Mouse (Mus musculus) intestine, embryonic 16.5 days (tissue): Measurements from ENCODE around the gene Gm28043. TPM values are rescaled to one million over a fixed set of nuclear protein-coding genes. Genes with fewer than 3 reads are reported as not detected.
A peak's percentile ranks its signal among the peaks of the same experiment; 100 is the strongest.
"Not testable (repeated sequence)": the region's sequence is repeated elsewhere in the genome, so short reads cannot be mapped to it uniquely, and the experiment has no call there.

Experiments
- ATAC-seq: fragments of 200-750 bp; cut with Nextera tagmentation; 2 replicates; pipeline ENCODE4 v1.8.0; 2017; ENCODE audit warnings: moderate TSS enrichment, moderate library complexity
- H3K27ac ChIP-seq: fragments of 300-500 bp; sonication (generic); 2 replicates; pipeline ENCODE4 v1.5.1; 2014; ENCODE audit warnings: mild to moderate bottlenecking, low read length
- H3K27me3 ChIP-seq: fragments of 300-500 bp; sonication (generic); replicated peaks from 2 replicates; pipeline ENCODE4 v1.6.1; 2014; ENCODE audit warnings: low read length, control low read depth, mixed read lengths; ENCODE audit not compliant: control insufficient read depth, insufficient read depth
- H3K36me3 ChIP-seq: fragments of 300-500 bp; sonication (generic); 2 replicates; pipeline ENCODE4 v1.6.1; 2014; ENCODE audit warnings: low read length, control low read depth; ENCODE audit not compliant: control insufficient read depth, insufficient read depth
- H3K4me1 ChIP-seq: fragments of 300-500 bp; sonication (generic); 2 replicates; pipeline ENCODE4 v1.6.1; 2014; ENCODE audit warnings: low read length, control low read depth, mixed read lengths; ENCODE audit not compliant: control insufficient read depth, insufficient read depth
- H3K4me2 ChIP-seq: fragments of 300-500 bp; sonication (generic); 2 replicates; pipeline ENCODE4 v1.6.1; 2014; ENCODE audit warnings: low read depth, low read length, control low read depth
- H3K4me3 ChIP-seq: fragments of 300-500 bp; sonication (generic); 2 replicates; pipeline ENCODE4 v1.5.1; 2014; ENCODE audit warnings: mild to moderate bottlenecking, low read length
- H3K9ac ChIP-seq: fragments of 300-500 bp; sonication (generic); 2 replicates; pipeline ENCODE4 v1.6.1; 2014; ENCODE audit warnings: low read depth, low read length
- H3K9me3 ChIP-seq: fragments of 300-500 bp; sonication (generic); 2 replicates; pipeline ENCODE4 v1.6.1; 2016; ENCODE audit warnings: low read length, control low read depth; ENCODE audit not compliant: control insufficient read depth
- WGBS: fragments of 180-500 bp; shearing (Covaris S2); extraction: QIAGEN DNeasy Blood & Tissue Kit; methylation state at CpG from one replicate; pipeline ENCODE4 v1.1.7; 2014; 5-methylcytosine and 5-hydroxymethylcytosine counted together
- polyA plus RNA-seq: library from polyadenylated mRNA; unstranded; fragments of >200 nt; fragmentation: Nextera tagmentation; extraction: Ambion mirVana; gene quantifications from 2 replicates; pipeline ENCODE4 v1.2.1, GENCODE M21; 2015

The Gm28043 gene
- polyA plus RNA-seq, 1 experiment from 2014 or later = 2.0 TPM

GRCm38 (mm10) chr17:29711076-29711744 is 96.5 kb downstream of the Gm28043 start:
- H3K4me1 ChIP-seq = peaks cover 12% of the 10 kb centered on the region
- H3K27ac ChIP-seq = no peak overlapping the region
- H3K9ac ChIP-seq = no peak overlapping the region

GRCm38 (mm10) chr17:29711745-29712431 is 97.2 kb downstream of the Gm28043 start:
- Histone ChIP-seq H3K9ac (no peak overlapping the region), H3K9me3 (no peaks in the 10 kb centered on the region), H3K4me3 (no peak overlapping the region), H3K27ac (no peak overlapping the region), H3K27me3 (no peaks in the 10 kb centered on the region), H3K4me2 (no peak overlapping the region), H3K36me3 (no peaks in the 10 kb centered on the region), H3K4me1 (peaks cover 14% of the 10 kb centered on the region)
- ATAC-seq = no peak
- 56% methylated on average over 8 of the region's 8 CpGs for WGBS

More at GRCm38 (mm10) chr17:29711076-29711744, 96.5 kb downstream of the Gm28043 start:
- H3K4me2 ChIP-seq = no peak overlapping the region
- WGBS = 64% methylated on average over 19 of the region's 19 CpGs
- no peaks in the 10 kb centered on the region for H3K9me3 ChIP-seq
- no peak overlapping the region for H3K4me3 ChIP-seq
- no peak for ATAC-seq
- H3K27me3 ChIP-seq = no peaks in the 10 kb centered on the region
- no peaks in the 10 kb centered on the region for H3K36me3 ChIP-seq

- H3K4me1 ChIP-seq = peaks cover 18% of the 10 kb centered on the region
These were observed 97.9 kb downstream of the Gm28043 start for GRCm38 (mm10) chr17:29712565-29712964.

GRCm38 (mm10) chr17:29713734-29714133 is 99.1 kb downstream of the Gm28043 start:
- H3K9ac ChIP-seq, H3K27ac ChIP-seq, H3K4me3 ChIP-seq, ATAC-seq, H3K9me3 ChIP-seq, H3K27me3 ChIP-seq, H3K36me3 ChIP-seq, H3K4me2 ChIP-seq: not testable (repeated sequence)
- H3K4me1 ChIP-seq = peaks cover 18% of the 10 kb centered on the region
- WGBS = 94% methylated on average over 4 of the region's 4 CpGs

More at GRCm38 (mm10) chr17:29712565-29712964, 97.9 kb downstream of the Gm28043 start:
- no peaks in the 10 kb centered on the region for H3K36me3 ChIP-seq
- no peak overlapping the region for H3K9ac ChIP-seq
- no peak overlapping the region for H3K27ac ChIP-seq
- H3K27me3 ChIP-seq = no peaks in the 10 kb centered on the region
- no peak overlapping the region for H3K4me3 ChIP-seq
- ATAC-seq = no peak
- H3K4me2 ChIP-seq = no peak overlapping the region
- WGBS = 63% methylated on average over 7 of the region's 7 CpGs
- H3K9me3 ChIP-seq = no peaks in the 10 kb centered on the region

- Histone ChIP-seq H3K9ac (peak within 1 kb of the TSS; percentile 72), H3K27ac (peak within 1 kb of the TSS; percentile 21; the same call in 1 of the 2 replicates), H3K9me3 (no peaks in the 10 kb centered on the region), H3K27me3 (no peaks in the 10 kb centered on the region), H3K4me2 (peak within 1 kb of the TSS; percentile 76), H3K4me3 (peak within 1 kb of the TSS; percentile 63), H3K36me3 (no peaks in the 10 kb centered on the region), H3K4me1 (peaks cover 18% of the 10 kb centered on the region)
- ATAC-seq = peak; percentile 96
- WGBS = 5% methylated on average over 41 of the region's 41 CpGs
These were observed 102.2 kb downstream of the Gm28043 start, which contains the start of gene Ccdc167 for GRCm38 (mm10) chr17:29716732-29717445. TSS of gene Ccdc167 (minus strand) at chr17:29717044.

GRCm38 (mm10) chr17:29718660-29719059 is 104.0 kb downstream of the Gm28043 start:
- Histone ChIP-seq H3K4me1 (peaks cover 12% of the 10 kb centered on the region), H3K27ac (no peak overlapping the region), H3K4me3 (no peak overlapping the region), H3K9me3 (no peaks in the 10 kb centered on the region), H3K4me2 (no peak overlapping the region), H3K9ac (no peak overlapping the region), H3K27me3 (no peaks in the 10 kb centered on the region), H3K36me3 (no peaks in the 10 kb centered on the region)
- ATAC-seq = no peak
- 86% methylated on average over 8 of the region's 8 CpGs for WGBS

- Histone ChIP-seq H3K9me3 (no peaks in the 10 kb centered on the region), H3K9ac (no peak overlapping the region), H3K4me2 (no peak overlapping the region), H3K27me3 (no peaks in the 10 kb centered on the region), H3K27ac (no peak overlapping the region), H3K4me3 (no peak overlapping the region), H3K4me1 (peaks cover 12% of the 10 kb centered on the region), H3K36me3 (no peaks in the 10 kb centered on the region)
- ATAC-seq = no peak
- 81% methylated on average over 13 of the region's 13 CpGs for WGBS
These were observed 105.2 kb downstream of the Gm28043 start for GRCm38 (mm10) chr17:29719628-29720575.

- H3K9me3 ChIP-seq = no peaks in the 10 kb centered on the region
- no peaks in the 10 kb centered on the region for H3K36me3 ChIP-seq
- H3K9ac ChIP-seq = no peak overlapping the region
- H3K27ac ChIP-seq = no peak overlapping the region
- H3K4me2 ChIP-seq = no peak overlapping the region
- 62% methylated on average over 11 of the region's 11 CpGs for WGBS
- H3K4me3 ChIP-seq = no peak overlapping the region
- H3K4me1 ChIP-seq = peaks cover 10% of the 10 kb centered on the region
- no peaks in the 10 kb centered on the region for H3K27me3 ChIP-seq
- ATAC-seq = no peak
These were observed 106.2 kb downstream of the Gm28043 start for GRCm38 (mm10) chr17:29720755-29721365.
